Mouse (Mus musculus) MEL (cell line): ENCODE results near the gene Usp44. TPM values are rescaled to one million over a fixed set of nuclear protein-coding genes. Genes with fewer than 3 reads are reported as not detected.

Experiments
- DNase-seq: peaks from one replicate; pipeline ENCODE4 v3.0.0; 2011; ENCODE audit warnings: low read depth, low spot score
- H3K27ac ChIP-seq: 2 replicates; pipeline ENCODE4 v1.5.1; 2012; ENCODE audit warnings: low read depth, mild to moderate bottlenecking, control low read depth, low read length, moderate library complexity; ENCODE audit not compliant: control insufficient read depth
- H3K27me3 ChIP-seq, 2 experiments: fragments of 150-350 bp in 1 of 2; sonication (generic) in 1 of 2; 2 replicates each; pipeline ENCODE4 v1.6.1; 2012; ENCODE audit warnings: low read length in 2 of 2, mild to moderate bottlenecking in 2 of 2, improper control_type of control experiment in 1 of 2, moderate library complexity in 1 of 2; ENCODE audit not compliant: insufficient read depth in 2 of 2, control insufficient read depth in 1 of 2
- H3K36me3 ChIP-seq, 2 experiments: 2 replicates each; pipeline ENCODE4 v1.6.1; 2012 to 2014; ENCODE audit warnings: low read length in 2 of 2, improper control_type of control experiment in 1 of 2, inconsistent platforms in 1 of 2, mild to moderate bottlenecking in 1 of 2; ENCODE audit not compliant: insufficient read depth in 2 of 2, control insufficient read depth in 1 of 2
- H3K4me1 ChIP-seq, 2 experiments: fragments of 150-350 bp in 1 of 2; sonication (generic) in 1 of 2; 2 replicates each; pipeline ENCODE4 v1.6.1; 2012; ENCODE audit warnings: low read length in 2 of 2, improper control_type of control experiment in 1 of 2, mild to moderate bottlenecking in 1 of 2; ENCODE audit not compliant: insufficient read depth in 2 of 2, control insufficient read depth in 1 of 2
- H3K4me3 ChIP-seq, 2 experiments: fragments of 150-350 bp in 1 of 2; sonication (generic) in 1 of 2; 2 replicates each; pipeline ENCODE4 v1.5.1; 2012; ENCODE audit warnings: low read depth in 2 of 2, low read length in 2 of 2, mild to moderate bottlenecking in 2 of 2, moderate library complexity in 2 of 2, control low read depth in 1 of 2, improper control_type of control experiment in 1 of 2; ENCODE audit not compliant: control insufficient read depth in 1 of 2, insufficient read depth in 1 of 2
- H3K79me2 ChIP-seq: 2 replicates; pipeline ENCODE4 v1.6.1; 2012; ENCODE audit warnings: mild to moderate bottlenecking, low read length, moderate library complexity; ENCODE audit not compliant: control insufficient read depth, poor library complexity, insufficient read depth
- H3K9ac ChIP-seq: 2 replicates; pipeline ENCODE4 v1.6.1; 2012; ENCODE audit warnings: low read depth, mild to moderate bottlenecking, control low read depth, low read length, moderate library complexity; ENCODE audit not compliant: control insufficient read depth, poor library complexity, severe bottlenecking
- H3K9me3 ChIP-seq: fragments of 150-350 bp; sonication (generic); replicated peaks from 2 replicates; pipeline ENCODE4 v1.6.1; 2012; ENCODE audit warnings: mild to moderate bottlenecking, low read length, improper control_type of control experiment, moderate library complexity; ENCODE audit not compliant: insufficient read depth
- BHLHE40 ChIP-seq: IDR thresholded peaks from 2 replicates; pipeline ENCODE4 v1.6.1; 2012; ENCODE audit warnings: low read depth, mild to moderate bottlenecking, inconsistent platforms, low read length, improper control_type of control experiment, borderline replicate concordance
- CHD1 ChIP-seq: IDR thresholded peaks from 2 replicates; pipeline ENCODE4 v1.6.1; 2012; ENCODE audit warnings: low read depth, mild to moderate bottlenecking, inconsistent platforms, low read length, improper control_type of control experiment
- CHD2 ChIP-seq: IDR thresholded peaks from 2 replicates; pipeline ENCODE4 v1.6.1; 2011; ENCODE audit warnings: low read length, improper control_type of control experiment
- CTCF ChIP-seq, 3 experiments: IDR thresholded peaks in 2 of 3; conservative IDR thresholded peaks in 1 of 3; 2 replicates each; pipeline ENCODE4 v1.5.1; 2011 to 2012; ENCODE audit warnings: low read length in 3 of 3, low read depth in 2 of 3, mild to moderate bottlenecking in 2 of 3, improper control_type of control experiment in 1 of 3, inconsistent platforms in 1 of 3, mixed read lengths in 1 of 3, moderate library complexity in 1 of 3; ENCODE audit not compliant: control insufficient read depth in 1 of 3, insufficient read depth in 1 of 3, poor library complexity in 1 of 3, severe bottlenecking in 1 of 3
- E2F4 ChIP-seq: IDR thresholded peaks from 2 replicates; pipeline ENCODE4 v1.6.1; 2011; ENCODE audit warnings: low read depth, low read length, improper control_type of control experiment, borderline replicate concordance
- EP300 ChIP-seq, 2 experiments: IDR thresholded peaks; 2 replicates each; pipeline ENCODE4 v1.6.1; 2011; ENCODE audit warnings: improper control_type of control experiment in 2 of 2, low read length in 2 of 2, low read depth in 1 of 2, mild to moderate bottlenecking in 1 of 2
- ETS1 ChIP-seq: IDR thresholded peaks from 2 replicates; pipeline ENCODE4 v1.6.1; 2012; ENCODE audit warnings: low read depth, mild to moderate bottlenecking, inconsistent platforms, low read length, improper control_type of control experiment, moderate library complexity
- GABPA ChIP-seq: IDR thresholded peaks from 2 replicates; pipeline ENCODE4 v1.6.1; 2012; ENCODE audit warnings: low read depth, mild to moderate bottlenecking, inconsistent platforms, low read length, improper control_type of control experiment, moderate library complexity
- GATA1 ChIP-seq: IDR thresholded peaks from 2 replicates; pipeline ENCODE4 v1.6.1; 2011; ENCODE audit warnings: low read depth, low read length, improper control_type of control experiment
- HCFC1 ChIP-seq: IDR thresholded peaks from 2 replicates; pipeline ENCODE4 v1.6.1; 2012; ENCODE audit warnings: low read depth, mild to moderate bottlenecking, inconsistent platforms, low read length, improper control_type of control experiment, moderate library complexity
- KAT2A ChIP-seq: conservative IDR thresholded peaks from 2 replicates; pipeline ENCODE4 v1.6.1; 2012; ENCODE audit warnings: low read depth, low read length, improper control_type of control experiment, inconsistent platforms
- MAFK ChIP-seq: IDR thresholded peaks from 2 replicates; pipeline ENCODE4 v1.6.1; 2011; ENCODE audit warnings: low read depth, mild to moderate bottlenecking, low read length, improper control_type of control experiment, borderline replicate concordance
- MAZ ChIP-seq: IDR thresholded peaks from 2 replicates; pipeline ENCODE4 v1.6.1; 2012; ENCODE audit warnings: low read depth, mild to moderate bottlenecking, inconsistent platforms, low read length, improper control_type of control experiment
- MEF2A ChIP-seq: IDR thresholded peaks from 2 replicates; pipeline ENCODE4 v1.6.1; 2014; ENCODE audit warnings: low read depth, mild to moderate bottlenecking, inconsistent platforms, low read length, improper control_type of control experiment; ENCODE audit not compliant: poor library complexity, insufficient replicate concordance, severe bottlenecking; ENCODE audit errors: extremely low read depth
- MXI1 ChIP-seq: IDR thresholded peaks from 2 replicates; pipeline ENCODE4 v1.6.1; 2011; ENCODE audit warnings: mild to moderate bottlenecking, low read depth, low read length, improper control_type of control experiment
- MYB ChIP-seq: IDR thresholded peaks from 2 replicates; pipeline ENCODE4 v1.6.1; 2011; ENCODE audit warnings: mild to moderate bottlenecking, low read depth, low read length, improper control_type of control experiment
- MYC ChIP-seq: IDR thresholded peaks from 2 replicates; pipeline ENCODE4 v1.6.1; 2011; ENCODE audit warnings: low read depth, mild to moderate bottlenecking, low read length, improper control_type of control experiment, moderate library complexity
- NRF1 ChIP-seq: IDR thresholded peaks from 2 replicates; pipeline ENCODE4 v1.6.1; 2014; ENCODE audit warnings: low read depth, mild to moderate bottlenecking, inconsistent platforms, low read length, improper control_type of control experiment, moderate library complexity; ENCODE audit not compliant: poor library complexity, insufficient read depth, severe bottlenecking
- POLR2A ChIP-seq, 2 experiments: IDR thresholded peaks; 2 replicates each; pipeline ENCODE4 v1.6.1; 2011 to 2012; ENCODE audit warnings: low read length in 2 of 2, mild to moderate bottlenecking in 2 of 2, control low read depth in 1 of 2, improper control_type of control experiment in 1 of 2, low read depth in 1 of 2, moderate library complexity in 1 of 2; ENCODE audit not compliant: control insufficient read depth in 1 of 2, insufficient read depth in 1 of 2, poor library complexity in 1 of 2
- POLR2AphosphoS5 ChIP-seq: IDR thresholded peaks from 2 replicates; pipeline ENCODE4 v1.6.1; 2012; ENCODE audit warnings: low read depth, borderline replicate concordance, mild to moderate bottlenecking, inconsistent platforms, low read length, moderate library complexity, mixed read lengths
- RCOR1 ChIP-seq: IDR thresholded peaks from 2 replicates; pipeline ENCODE4 v1.6.1; 2012; ENCODE audit warnings: low read depth, mild to moderate bottlenecking, inconsistent platforms, low read length, improper control_type of control experiment
- SIN3A ChIP-seq: IDR thresholded peaks from 2 replicates; pipeline ENCODE4 v1.6.1; 2012; ENCODE audit warnings: low read length, improper control_type of control experiment, inconsistent platforms
- UBTF ChIP-seq: IDR thresholded peaks from 2 replicates; pipeline ENCODE4 v1.6.1; 2012; ENCODE audit warnings: low read depth, mild to moderate bottlenecking, inconsistent platforms, low read length, improper control_type of control experiment, moderate library complexity, borderline replicate concordance; ENCODE audit not compliant: insufficient read depth
- USF1 ChIP-seq: IDR thresholded peaks from 2 replicates; pipeline ENCODE4 v1.6.1; 2014; ENCODE audit warnings: low read depth, mild to moderate bottlenecking, inconsistent platforms, low read length, improper control_type of control experiment, moderate library complexity
- USF2 ChIP-seq, 2 experiments: IDR thresholded peaks; 2 replicates each; pipeline ENCODE4 v1.6.1; 2011 to 2012; ENCODE audit warnings: improper control_type of control experiment in 2 of 2, low read length in 2 of 2, borderline replicate concordance in 1 of 2, inconsistent platforms in 1 of 2, low read depth in 1 of 2, mild to moderate bottlenecking in 1 of 2; ENCODE audit not compliant: insufficient read depth in 1 of 2
- ZC3H11A ChIP-seq: IDR thresholded peaks from 2 replicates; pipeline ENCODE4 v1.6.1; 2012; ENCODE audit warnings: low read depth, mild to moderate bottlenecking, inconsistent platforms, low read length, improper control_type of control experiment
- ZMIZ1 ChIP-seq: IDR thresholded peaks from 2 replicates; pipeline ENCODE4 v1.6.1; 2012; ENCODE audit warnings: low read depth, mild to moderate bottlenecking, inconsistent platforms, low read length, improper control_type of control experiment, moderate library complexity
- polyA plus RNA-seq, 2 experiments: library from polyadenylated mRNA; stranded (reverse) in 1 of 2; unstranded in 1 of 2; fragments of >175 nt in 1 of 2; fragments of >200 nt in 1 of 2; gene quantifications; 2 replicates each; pipeline versions ENCODE4 v1.2.1 to v1.2.4; 2012; ENCODE audit warnings: low replicate concordance in 2 of 2, low read depth in 1 of 2; ENCODE audit not compliant: insufficient read length in 2 of 2, insufficient read depth in 1 of 2, missing spikeins in 1 of 2
- total RNA-seq: library from RNA; depleted of rRNA; stranded (reverse); fragments of 300-350 nt; gene quantifications from 2 replicates; pipeline ENCODE4 v1.2.3, GENCODE M21; 2012

The Usp44 gene
- total and polyA plus RNA-seq, 3 experiments = 0.12 to 1.4 TPM; not detected in 1

DNA sequence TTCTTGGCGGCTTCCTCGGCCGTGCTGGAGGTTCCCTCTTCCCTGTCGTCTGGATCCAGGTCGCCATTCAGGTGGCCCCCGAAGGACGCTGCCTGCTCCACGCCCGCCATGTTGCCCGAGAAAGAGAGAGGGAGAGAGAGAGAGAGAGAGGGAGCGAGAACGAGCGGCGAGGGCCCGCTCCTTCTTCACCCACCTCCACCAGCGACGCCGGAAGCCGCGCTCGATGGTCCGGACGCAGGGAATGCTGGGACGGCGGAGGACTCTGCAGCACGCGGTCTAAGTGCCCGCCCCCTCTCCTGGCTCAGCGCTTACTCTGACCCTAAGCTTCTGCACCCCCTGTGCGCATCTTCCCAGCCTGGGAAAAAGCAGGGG, 58.2 kb downstream of the Usp44 start (continued):
- TF ChIP-seq GATA1 (no peak), GABPA (no peak), MYC (peak; percentile 96), USF2 (IDR thresholded peaks at IDR 0.05; ENCODE audit: borderline replicate concordance in 1 of 2, insufficient read depth in 1 of 2, low read depth in 1 of 2, low read length in 2 of 2) (no peak), USF1 (peak; percentile 50), CTCF (IDR thresholded peaks at IDR 0.05 in 2 of 3, conservative IDR thresholded peaks at IDR 0.05 in 1 of 3; ENCODE audit: control insufficient read depth in 1 of 3, insufficient read depth in 1 of 3, low read depth in 2 of 3, low read length in 3 of 3, poor library complexity in 1 of 3, severe bottlenecking in 1 of 3) (no peak), ZMIZ1 (peak; percentile 64; the same call in 1 of the 2 replicates), KAT2A (peak; percentile 56; the same call in 1 of the 2 replicates), MAFK (no peak), UBTF (no peak), MYB (no peak), CHD2 (no peak), SIN3A (peak; percentile 80), ZC3H11A (no peak), MAZ (peak; percentile 65; the same call in 1 of the 2 replicates), HCFC1 (peak; percentile 88), MEF2A (no peak), BHLHE40 (no peak)
- TF ChIP-seq, all 39 proteins: peak for 16

DNA sequence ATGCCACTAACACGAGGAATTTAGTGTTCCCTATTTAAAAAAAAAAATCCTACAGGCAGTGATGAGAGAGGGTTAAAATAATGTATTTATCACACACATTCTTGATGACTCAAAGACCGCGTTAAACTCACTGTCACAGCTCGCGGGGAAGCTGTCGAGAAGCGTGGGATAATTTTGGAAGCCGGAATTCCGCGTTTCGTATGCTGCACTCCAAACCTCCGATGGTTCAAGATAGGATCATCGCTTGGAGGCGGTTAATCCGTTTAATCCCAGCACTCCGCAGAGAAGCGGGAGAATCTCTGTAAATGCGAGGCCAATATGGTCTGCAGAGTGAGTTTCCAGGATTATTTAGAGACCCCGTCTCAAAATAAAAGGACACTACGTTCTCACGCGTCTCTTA, 58.6 kb downstream of the Usp44 start:
- Histone ChIP-seq H3K4me3 (peak overlapping the region; percentile 81 to 98), H3K9me3 (no peaks in the 10 kb centered on the region), H3K36me3 (peaks cover 10 to 42% of the 10 kb centered on the region in 2 experiments), H3K27ac (peak overlapping the region; percentile 84), H3K27me3 (no peaks in the 10 kb centered on the region), H3K9ac (peak overlapping the region; percentile 98), H3K79me2 (peaks cover 43% of the 10 kb centered on the region), H3K4me1 (peaks cover 11 to 26% of the 10 kb centered on the region in 2 experiments)
- DNase-seq = peak; percentile 80
- TF ChIP-seq NRF1 = no peak
- TF ChIP-seq POLR2AphosphoS5 = no peak
- TF ChIP-seq CHD1 = peak; percentile 75; the same call in 1 of the 2 replicates
- TF ChIP-seq MEF2A = no peak
- TF ChIP-seq ETS1 = 0 out of 2 replicates have a peak, but pooled peaks have one; percentile 1
- peak; percentile 23; the same call in 1 of the 2 replicates for TF ChIP-seq RCOR1
- peak in 1 of 2 experiments; percentile 51; a peak in 1 of 4 replicates for TF ChIP-seq POLR2A (IDR thresholded peaks at IDR 0.05; ENCODE audit: control insufficient read depth in 1 of 2, insufficient read depth in 1 of 2, low read depth in 1 of 2, low read length in 2 of 2, poor library complexity in 1 of 2)
- TF ChIP-seq E2F4 = no peak
- TF ChIP-seq MXI1 = no peak
- TF ChIP-seq HCFC1 = no peak
- TF ChIP-seq EP300 (IDR thresholded peaks at IDR 0.05; ENCODE audit: low read depth in 1 of 2, low read length in 2 of 2) = no peak
- TF ChIP-seq GABPA = no peak
